In the genomic region with DNA sequence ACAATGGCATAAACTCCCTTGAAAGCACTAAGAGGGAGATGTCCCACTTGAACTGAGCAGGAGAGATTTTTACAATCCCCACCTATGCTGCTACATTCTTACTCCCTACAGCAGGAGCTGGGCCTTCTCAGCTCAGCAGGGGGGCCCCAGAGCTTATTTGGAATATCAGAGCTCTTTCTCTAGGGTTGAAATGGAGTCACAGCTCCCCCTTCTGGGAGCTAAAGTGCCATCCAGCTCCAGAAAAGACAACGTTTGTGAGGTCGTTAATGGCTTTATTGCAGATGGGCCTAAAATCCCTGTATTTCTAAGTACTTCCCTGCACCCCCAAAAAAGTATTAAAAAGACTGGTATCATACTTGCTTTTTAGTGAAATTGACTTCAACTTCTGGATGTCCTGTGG, we compare ENCODE assay signal across 7 mouse cellular contexts. TPM values are rescaled to one million over a fixed set of nuclear protein-coding genes. Genes with fewer than 3 reads are reported as not detected.
DNase-seq lines count a peak whose midpoint lies in the region; ATAC-seq and TF ChIP-seq lines count a peak whose summit lies in the region.

No protein-coding gene starts in this region.

- no peaks in the 10 kb centered on the region for H3K9me3 ChIP-seq in midbrain, embryonic 13.5 days

- no peak overlapping the region for H3K4me3 ChIP-seq in midbrain, embryonic 13.5 days (replicated peaks)
- no peak overlapping the region for H3K4me3 ChIP-seq in gastrocnemius, adult 2 months

- peaks cover 14% of the 10 kb centered on the region; the same call in 1 of the 2 replicates for H3K4me1 ChIP-seq in midbrain, embryonic 13.5 days (replicated peaks)

- 2% methylated on average over 2 of the region's 2 CpGs for WGBS in midbrain, embryonic 13.5 days

- peak; percentile 1 for DNase-seq in ovary, postnatal 14 days (ENCODE audit: low spot score)
- no peak for DNase-seq in ovary, adult 18-20 months (ENCODE audit: low spot score)
- DNase-seq in cerebellum, postnatal 4 days (ENCODE audit: low spot score in 2 of 2): peak; percentile 57 to 85
- peak; percentile 76 to 89 for DNase-seq in layer of hippocampus, adult 18-20 months (ENCODE audit: low spot score in 2 of 2)
- no peak for DNase-seq in thymus, postnatal 0 days (ENCODE audit: low spot score)
- no peak for DNase-seq in gastrocnemius, adult 2 months

- intact Hi-C loops in gastrocnemius, adult 2 months (cut with DNase I): no loop called here

- no peaks in the 10 kb centered on the region; the same call in 1 of the 2 replicates for H3K27me3 ChIP-seq in midbrain, embryonic 13.5 days

- ATAC-seq in midbrain, embryonic 13.5 days: no peak

- no peak overlapping the region for H3K9ac ChIP-seq in midbrain, embryonic 13.5 days (replicated peaks)

- no peak for TF ChIP-seq CTCF in gastrocnemius, adult 2 months (IDR thresholded peaks at IDR 0.05)

- H3K4me2 ChIP-seq in midbrain, embryonic 13.5 days (replicated peaks): peak overlapping the region; percentile 23

- no peaks in the 10 kb centered on the region for H3K36me3 ChIP-seq in midbrain, embryonic 13.5 days

- H3K27ac ChIP-seq in midbrain, embryonic 13.5 days: no peak overlapping the region
- no peak overlapping the region for H3K27ac ChIP-seq in gastrocnemius, adult 2 months

RNA-seq across cellular contexts. Expression of a gene that starts 3.6 kb away (rescaled TPM):
- total RNA-seq in layer of hippocampus, adult 18-20 months (2021): 100 to 1,000 TPM; 191 to 210 TPM
- 25.9 and 31.4 TPM in 2 replicates for polyA plus RNA-seq in midbrain, embryonic 13.5 days (2015; fragmentation: Nextera tagmentation; extraction: Ambion mirVana)
- polyA plus RNA-seq in thymus, postnatal 0 days (2015; fragmentation: Nextera tagmentation; extraction: Ambion mirVana): 0.46 and 0.51 TPM in 2 replicates
- total RNA-seq in gastrocnemius, adult 2 months (2021): not detected

Comparison
In these comparisons a context has a peak if more than half of its experiments do, and no peak if none do; other contexts are left out.
1. DNase-seq: peak in ovary, postnatal 14 days (single experiment), cerebellum, postnatal 4 days (2 of 2) and layer of hippocampus, adult 18-20 months (2 of 2); none in ovary, adult 18-20 months (single experiment), thymus, postnatal 0 days (single experiment) and gastrocnemius, adult 2 months (single experiment).
2. RNA of a gene that starts 3.6 kb away (total RNA-seq): 191 to 210 TPM in layer of hippocampus, adult 18-20 months; not detected in gastrocnemius, adult 2 months; every median in the first group is over 100 times any median in the second.